Mouse (Mus musculus) CH12.LX (cell line): Measurements from ENCODE around the gene Angel1.
A peak's percentile ranks its signal among the peaks of the same experiment; 100 is the strongest.

Source experiments
- MAX ChIP-seq: IDR thresholded peaks from 2 replicates; pipeline ENCODE4 v1.6.1; 2011; ENCODE audit warnings: low read length, improper control_type of control experiment
- MAZ ChIP-seq: IDR thresholded peaks from 2 replicates; pipeline ENCODE4 v1.6.1; 2012; ENCODE audit warnings: low read depth, mild to moderate bottlenecking, inconsistent platforms, low read length, improper control_type of control experiment, moderate library complexity
- MXI1 ChIP-seq: IDR thresholded peaks from 2 replicates; pipeline ENCODE4 v1.6.1; 2011; ENCODE audit warnings: mild to moderate bottlenecking, low read depth, low read length, improper control_type of control experiment
- RCOR1 ChIP-seq: conservative IDR thresholded peaks from 2 replicates; pipeline ENCODE4 v1.6.1; 2012; ENCODE audit warnings: low read depth, mild to moderate bottlenecking, inconsistent platforms, low read length, improper control_type of control experiment
- TCF12 ChIP-seq: IDR thresholded peaks from 2 replicates; pipeline ENCODE4 v1.6.1; 2014; ENCODE audit warnings: low read depth, mild to moderate bottlenecking, inconsistent platforms, low read length, improper control_type of control experiment

- no peak for TF ChIP-seq MXI1
- peak; percentile 28; the same call in 1 of the 2 replicates for TF ChIP-seq TCF12
- no peak for TF ChIP-seq RCOR1
- TF ChIP-seq MAZ = 0 out of 2 replicates have a peak, but pooled peaks have one; percentile 30
- TF ChIP-seq MAX = no peak
Observed at GRCm38 (mm10) chr12:86694441-86694840, 31.8 kb downstream of the Angel1 start.
